Mouse (Mus musculus): ENCODE measurements around the gene Agpat4.

DNA sequence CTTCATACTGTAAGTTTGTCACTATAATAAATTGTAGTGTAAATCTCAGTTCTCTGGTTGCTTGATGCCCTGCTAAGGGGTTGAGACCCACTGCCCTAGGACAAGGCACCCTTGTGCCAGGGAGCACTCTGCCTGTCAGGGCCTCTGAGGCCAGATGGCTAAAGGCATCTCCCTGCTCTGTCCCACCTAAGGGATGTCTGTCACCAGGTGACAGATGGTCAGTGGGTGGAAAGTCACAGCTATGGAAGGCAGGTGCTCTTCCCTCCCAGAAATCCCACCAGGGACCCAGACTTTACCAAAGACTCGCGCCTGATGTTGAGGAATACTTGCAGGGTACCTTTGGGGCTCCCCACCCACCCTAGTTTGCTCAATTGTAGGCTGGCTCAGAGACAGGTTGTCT is 42.0 kb downstream of the Agpat4 start:
- TF ChIP-seq CTCF (conservative IDR thresholded peaks at IDR 0.05; ENCODE audit: low read length): no peak
- no peak for TF ChIP-seq POU5F1 (IDR thresholded peaks at IDR 0.05; ENCODE audit: borderline replicate concordance, low read length)
